Mouse (Mus musculus) G1E (cell line): ENCODE data around the gene Gm13539.

Experiments used
- CTCF ChIP-seq: IDR thresholded peaks from 2 replicates; pipeline ENCODE4 v1.5.1; 2012; ENCODE audit warnings: low read depth, low read length, inconsistent platforms, mixed read lengths
- GATA1 ChIP-seq: IDR thresholded peaks from 2 replicates; pipeline ENCODE4 v1.6.1; 2012; ENCODE audit warnings: borderline replicate concordance, low read length, inconsistent platforms, mixed read lengths
- GATA2 ChIP-seq: IDR thresholded peaks from 2 replicates; pipeline ENCODE4 v1.6.1; 2012; ENCODE audit warnings: low read depth, low read length, inconsistent platforms, borderline replicate concordance
- POLR2AphosphoS5 ChIP-seq: IDR thresholded peaks from 2 replicates; pipeline ENCODE4 v1.6.1; 2012; ENCODE audit warnings: low read depth, low read length, inconsistent platforms; ENCODE audit not compliant: insufficient replicate concordance

GRCm38 (mm10) chr2:25813364-25813763 lies 31.3 kb downstream of the Gm13539 start:
- no peak for TF ChIP-seq GATA1
- 0 out of 2 replicates have a peak, but pooled peaks have one; percentile 15 for TF ChIP-seq CTCF
- no peak for TF ChIP-seq POLR2AphosphoS5
- no peak for TF ChIP-seq GATA2
